Mouse (Mus musculus) frontal cortex, postnatal 10 days (tissue): ENCODE measurements around the gene Hoxb4.

Source experiments
- DNase-seq, 2 experiments: peaks; one replicate each; pipeline ENCODE4 v3.0.0; 2022; ENCODE audit warnings: low spot score in 2 of 2, mixed read lengths in 1 of 2

Hoxb4 gene

GRCm38 (mm10) chr11:96333241-96334001 is 15.4 kb downstream of the Hoxb4 start:
- no peak for DNase-seq

GRCm38 (mm10) chr11:96334002-96334364 is 15.9 kb downstream of the Hoxb4 start:
- no peak for DNase-seq

- no peak for DNase-seq
These were observed 16.9 kb downstream of the Hoxb4 start for GRCm38 (mm10) chr11:96334998-96335397.

- DNase-seq, result no peak
These were observed 18.5 kb downstream of the Hoxb4 start for GRCm38 (mm10) chr11:96336597-96336996.

GRCm38 (mm10) chr11:96337026-96337425 is 19.0 kb downstream of the Hoxb4 start:
- no peak for DNase-seq

- no peak for DNase-seq
These were observed 21.1 kb downstream of the Hoxb4 start for GRCm38 (mm10) chr11:96338957-96339855.

- DNase-seq, result no peak
These were observed 22.8 kb downstream of the Hoxb4 start for GRCm38 (mm10) chr11:96340698-96341365.

GRCm38 (mm10) chr11:96341701-96342575 is 23.9 kb downstream of the Hoxb4 start:
- no peak for DNase-seq

- DNase-seq, result no peak
These were observed 24.5 kb downstream of the Hoxb4 start for GRCm38 (mm10) chr11:96342576-96342930.

GRCm38 (mm10) chr11:96343206-96343745 is 25.2 kb downstream of the Hoxb4 start:
- DNase-seq, result no peak

GRCm38 (mm10) chr11:96344061-96344877 is 26.2 kb downstream of the Hoxb4 start:
- DNase-seq, result no peak

GRCm38 (mm10) chr11:96344878-96345159 is 26.8 kb downstream of the Hoxb4 start:
- DNase-seq, result no peak

- no peak for DNase-seq
These were observed 27.3 kb downstream of the Hoxb4 start for GRCm38 (mm10) chr11:96345220-96345892.

- DNase-seq, result no peak
These were observed 28.1 kb downstream of the Hoxb4 start for GRCm38 (mm10) chr11:96345893-96346806.

GRCm38 (mm10) chr11:96346916-96347520 is 29.0 kb downstream of the Hoxb4 start:
- DNase-seq, result no peak

GRCm38 (mm10) chr11:96347717-96348116 is 29.6 kb downstream of the Hoxb4 start:
- DNase-seq, result no peak

GRCm38 (mm10) chr11:96348141-96348928 is 30.3 kb downstream of the Hoxb4 start:
- no peak for DNase-seq

GRCm38 (mm10) chr11:96348988-96349387 is 30.9 kb downstream of the Hoxb4 start:
- DNase-seq, result no peak
